Mouse (Mus musculus) heart, embryonic 15.5 days (tissue): Measurements from ENCODE around the gene Sltm. TPM values are rescaled to one million over a fixed set of nuclear protein-coding genes. Genes with fewer than 3 reads are reported as not detected.
"Not testable (repeated sequence)": the region's sequence is repeated elsewhere in the genome, so short reads cannot be mapped to it uniquely, and the experiment has no call there.

Source experiments
- ATAC-seq: fragments of 200-750 bp; cut with Nextera tagmentation; replicated peaks from 2 replicates; pipeline ENCODE4 v1.8.0; 2017; ENCODE audit warnings: low read depth, moderate TSS enrichment; ENCODE audit not compliant: insufficient number of reproducible peaks, insufficient read depth, low FRiP score
- H3K27ac ChIP-seq: fragments of 300-500 bp; sonication (generic); 2 replicates; pipeline ENCODE4 v1.5.1; 2015; ENCODE audit warnings: mild to moderate bottlenecking, inconsistent platforms
- H3K27me3 ChIP-seq: fragments of 300-500 bp; sonication (generic); 2 replicates; pipeline ENCODE4 v1.6.1; 2015; ENCODE audit warnings: inconsistent platforms
- H3K36me3 ChIP-seq: fragments of 300-500 bp; sonication (generic); 2 replicates; pipeline ENCODE4 v1.6.1; 2015; ENCODE audit warnings: mild to moderate bottlenecking, inconsistent platforms
- H3K4me1 ChIP-seq: fragments of 300-500 bp; sonication (generic); replicated peaks from 2 replicates; pipeline ENCODE4 v1.6.1; 2015; ENCODE audit warnings: inconsistent platforms
- H3K4me2 ChIP-seq: fragments of 300-500 bp; sonication (generic); 2 replicates; pipeline ENCODE4 v1.6.1; 2015; ENCODE audit warnings: inconsistent platforms, mild to moderate bottlenecking, moderate library complexity
- H3K4me3 ChIP-seq: fragments of 300-500 bp; sonication (generic); 2 replicates; pipeline ENCODE4 v1.5.1; 2015; ENCODE audit warnings: mild to moderate bottlenecking, inconsistent platforms
- H3K9ac ChIP-seq: fragments of 300-500 bp; sonication (generic); 2 replicates; pipeline ENCODE4 v1.6.1; 2015; ENCODE audit warnings: mild to moderate bottlenecking, inconsistent platforms
- H3K9me3 ChIP-seq: fragments of 300-500 bp; sonication (generic); replicated peaks from 2 replicates; pipeline ENCODE4 v1.6.1; 2016; ENCODE audit warnings: inconsistent platforms
- WGBS: fragments of 180-500 bp; shearing (Covaris S2); methylation state at CpG from one replicate; pipeline ENCODE4 v1.1.7; 2015; ENCODE audit warnings: mixed read lengths; 5-methylcytosine and 5-hydroxymethylcytosine counted together
- polyA plus RNA-seq: library from polyadenylated mRNA; unstranded; fragments of >200 nt; fragmentation: Nextera tagmentation; extraction: Ambion mirVana; gene quantifications from 2 replicates; pipeline ENCODE4 v1.2.1, GENCODE M21; 2015

Gene Sltm
- polyA plus RNA-seq, 1 experiment from 2014 or later: 32.7 TPM

DNA sequence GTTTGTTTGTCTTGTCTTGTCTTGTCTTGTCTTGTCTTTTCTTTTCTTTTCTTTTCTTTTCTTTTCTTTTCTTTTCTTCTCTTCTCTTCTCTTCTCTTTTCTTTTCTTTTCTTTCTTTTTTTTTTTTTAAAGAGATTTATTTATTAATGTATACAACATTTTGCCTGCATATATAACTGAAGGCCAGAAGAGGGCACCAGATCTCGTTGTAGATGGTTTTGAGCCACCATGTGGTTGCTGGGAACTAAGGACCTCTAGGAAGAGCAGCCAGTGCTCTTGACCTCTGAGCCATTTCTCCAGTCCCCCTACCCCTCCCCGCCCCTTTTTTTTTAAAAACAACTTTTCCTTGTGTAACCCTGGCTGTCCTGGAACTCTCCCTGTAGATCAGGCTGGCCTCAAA, 9.7 kb downstream of the Sltm start:
- not testable (repeated sequence) for H3K4me3 ChIP-seq, H3K27ac ChIP-seq, H3K27me3 ChIP-seq, ATAC-seq, H3K9me3 ChIP-seq, H3K4me2 ChIP-seq, H3K4me1 ChIP-seq, H3K9ac ChIP-seq
- WGBS: 91% methylated on average over 2 of the region's 2 CpGs
- peaks cover 10% of the 10 kb centered on the region for H3K36me3 ChIP-seq

GRCm38 (mm10) chr9:70555431-70555830, 12.9 kb downstream of the Sltm start:
- no peak overlapping the region for H3K4me3 ChIP-seq
- peaks cover 10% of the 10 kb centered on the region for H3K36me3 ChIP-seq
- no peaks in the 10 kb centered on the region for H3K4me1 ChIP-seq
- H3K9me3 ChIP-seq: no peaks in the 10 kb centered on the region; the same call in 1 of the 2 replicates
- H3K27me3 ChIP-seq: no peaks in the 10 kb centered on the region
- no peak overlapping the region for H3K27ac ChIP-seq
- no peak for ATAC-seq
- H3K4me2 ChIP-seq: no peak overlapping the region
- H3K9ac ChIP-seq: no peak overlapping the region

DNA sequence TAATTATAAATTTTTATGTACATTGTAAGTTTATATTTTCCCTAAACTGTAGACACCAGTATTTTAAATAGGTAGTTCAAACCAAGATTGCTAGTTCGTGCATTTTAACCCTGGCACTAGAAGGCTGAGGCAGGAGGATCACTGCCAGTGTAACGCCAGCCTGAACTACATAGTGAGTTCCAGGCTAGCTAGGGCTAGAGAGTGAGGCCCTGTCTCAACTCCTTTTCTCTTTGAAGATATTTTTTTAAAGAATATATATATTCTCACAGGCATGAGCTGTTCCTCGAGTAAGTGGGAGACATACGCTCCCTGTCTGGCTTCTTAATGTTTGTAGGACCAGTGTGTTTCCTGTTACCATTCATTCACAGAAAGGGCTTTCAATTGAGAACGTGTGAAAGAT, 14.2 kb downstream of the Sltm start:
- peaks cover 10% of the 10 kb centered on the region for H3K36me3 ChIP-seq
- no peaks in the 10 kb centered on the region; the same call in 1 of the 2 replicates for H3K9me3 ChIP-seq
- no peak overlapping the region for H3K9ac ChIP-seq
- no peak overlapping the region for H3K4me3 ChIP-seq
- H3K27me3 ChIP-seq: no peaks in the 10 kb centered on the region
- no peaks in the 10 kb centered on the region for H3K4me1 ChIP-seq
- H3K27ac ChIP-seq: no peak overlapping the region
- H3K4me2 ChIP-seq: no peak overlapping the region
- 85% methylated on average over 5 of the region's 5 CpGs for WGBS
- no peak for ATAC-seq

- Histone ChIP-seq H3K4me3 (no peak overlapping the region), H3K27me3 (no peaks in the 10 kb centered on the region), H3K4me2 (no peak overlapping the region), H3K27ac (no peak overlapping the region), H3K9ac (no peak overlapping the region), H3K9me3 (no peaks in the 10 kb centered on the region), H3K4me1 (peaks cover 9% of the 10 kb centered on the region; the same call in 1 of the 2 replicates), H3K36me3 (no peaks in the 10 kb centered on the region; the same call in 1 of the 2 replicates)
- 84% methylated on average over 3 of the region's 3 CpGs for WGBS
- ATAC-seq: no peak
Observed at GRCm38 (mm10) chr9:70562825-70563224, 20.3 kb downstream of the Sltm start.

DNA sequence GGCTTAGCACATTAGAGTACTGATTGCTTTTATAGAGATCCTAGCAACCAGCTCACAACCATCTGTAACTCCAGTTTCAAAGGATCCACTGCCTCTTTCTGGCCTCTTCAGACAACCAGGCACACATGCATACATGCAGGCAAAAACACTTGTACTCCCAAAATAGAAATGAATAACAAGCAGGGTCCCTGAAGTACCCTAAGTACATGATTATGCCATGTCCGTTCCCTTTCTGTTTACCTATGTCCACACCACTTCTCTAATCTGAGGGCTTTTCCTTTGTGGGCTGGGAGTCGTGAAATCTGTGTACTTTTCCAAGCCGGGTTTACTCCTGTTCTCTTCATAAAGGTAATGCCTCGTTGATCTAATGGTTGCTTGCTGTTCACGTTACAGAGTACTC, 25.1 kb downstream of the Sltm start:
- 46% methylated on average over 5 of the region's 5 CpGs for WGBS
- Histone ChIP-seq H3K4me3 (no peak overlapping the region), H3K9ac (no peak overlapping the region), H3K4me2 (peak overlapping the region; percentile 31; the same call in 1 of the 2 replicates), H3K9me3 (no peaks in the 10 kb centered on the region), H3K27ac (peak overlapping the region; percentile 80), H3K27me3 (no peaks in the 10 kb centered on the region), H3K4me1 (peaks cover 18% of the 10 kb centered on the region), H3K36me3 (peaks cover 2% of the 10 kb centered on the region; the same call in 1 of the 2 replicates)
- ATAC-seq: 0 out of 2 replicates have a peak, but pooled peaks have one; percentile 47

GRCm38 (mm10) chr9:70570351-70570750, 27.8 kb downstream of the Sltm start:
- Histone ChIP-seq H3K9ac (no peak overlapping the region), H3K36me3 (peaks cover 20% of the 10 kb centered on the region; the same call in 1 of the 2 replicates), H3K4me2 (no peak overlapping the region), H3K27me3 (no peaks in the 10 kb centered on the region), H3K4me1 (peaks cover 18% of the 10 kb centered on the region), H3K9me3 (no peaks in the 10 kb centered on the region), H3K4me3 (no peak overlapping the region), H3K27ac (peak overlapping the region; percentile 12; the same call in 1 of the 2 replicates)
- WGBS: 56% methylated on average over 8 of the region's 8 CpGs
- no peak for ATAC-seq

DNA sequence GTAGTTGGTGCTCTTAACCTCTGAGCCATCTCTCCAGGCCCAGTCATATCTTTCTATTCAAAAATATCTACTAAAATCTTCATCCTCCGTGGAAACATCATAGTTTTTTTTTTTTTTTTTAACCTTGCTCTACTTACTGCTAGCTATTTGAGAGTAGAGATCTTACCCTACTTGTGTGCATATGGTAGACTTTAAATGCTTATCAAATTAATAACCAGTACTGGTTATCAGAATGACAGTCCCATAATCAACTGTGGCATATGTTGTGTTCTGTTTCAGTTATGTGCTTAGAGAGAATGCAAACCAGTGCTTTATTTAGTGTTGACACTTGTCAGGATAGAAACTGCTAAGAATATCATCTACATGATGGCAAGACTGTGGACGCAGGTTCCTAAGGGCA, 35.6 kb downstream of the Sltm start:
- Histone ChIP-seq H3K4me2 (no peak overlapping the region), H3K4me3 (no peak overlapping the region), H3K27ac (no peak overlapping the region), H3K36me3 (peaks cover 53% of the 10 kb centered on the region), H3K9ac (no peak overlapping the region), H3K27me3 (no peaks in the 10 kb centered on the region), H3K9me3 (no peaks in the 10 kb centered on the region), H3K4me1 (no peaks in the 10 kb centered on the region)
- 87% methylated on average over 2 of the region's 2 CpGs for WGBS
- no peak for ATAC-seq

DNA sequence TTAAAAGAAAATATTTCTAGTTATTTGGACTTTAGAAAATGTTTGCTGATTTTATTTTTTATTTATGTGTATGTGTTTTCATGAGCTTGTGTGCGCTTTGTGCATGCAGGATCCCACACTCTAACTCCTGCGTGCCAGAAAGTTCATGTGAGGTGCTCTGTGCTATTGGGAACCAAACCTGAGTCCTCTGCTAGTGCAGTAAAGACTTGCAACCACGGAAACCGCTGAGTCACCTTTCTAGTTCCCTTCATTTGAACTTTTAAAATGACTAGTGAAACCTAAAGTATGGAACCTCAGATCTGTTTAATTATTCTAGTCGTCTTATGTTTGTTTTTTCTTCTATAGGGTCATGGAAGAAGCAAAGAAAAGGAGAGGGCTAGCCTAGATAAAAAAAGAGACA, 38.4 kb downstream of the Sltm start:
- Histone ChIP-seq H3K4me2 (no peak overlapping the region), H3K27me3 (no peaks in the 10 kb centered on the region), H3K9me3 (no peaks in the 10 kb centered on the region), H3K27ac (no peak overlapping the region), H3K4me3 (no peak overlapping the region), H3K4me1 (no peaks in the 10 kb centered on the region), H3K36me3 (peaks cover 51% of the 10 kb centered on the region), H3K9ac (no peak overlapping the region)
- no peak for ATAC-seq
- 87% methylated on average over 5 of the region's 5 CpGs for WGBS

DNA sequence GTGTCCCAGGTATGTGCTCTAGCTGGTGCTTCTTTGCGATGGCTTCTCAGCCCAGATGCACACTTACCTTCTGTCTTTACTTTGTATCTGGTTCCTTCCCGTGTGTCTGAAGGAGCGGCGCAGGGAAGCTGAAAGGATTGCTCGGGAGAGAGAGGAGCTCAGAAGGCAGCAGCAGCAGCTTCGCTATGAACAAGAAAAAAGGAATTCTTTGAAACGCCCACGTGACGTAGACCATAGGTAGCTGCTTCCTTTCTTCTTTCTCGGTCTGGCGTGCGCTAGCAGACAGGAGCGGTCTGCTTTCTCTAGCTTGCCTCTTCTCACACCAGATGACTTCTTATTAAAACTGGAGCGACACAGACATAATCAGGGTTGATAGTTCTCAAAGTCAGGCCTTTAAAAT, 42.1 kb downstream of the Sltm start:
- H3K4me3 ChIP-seq: no peak overlapping the region
- H3K4me1 ChIP-seq: no peaks in the 10 kb centered on the region
- no peaks in the 10 kb centered on the region for H3K27me3 ChIP-seq
- H3K9me3 ChIP-seq: no peaks in the 10 kb centered on the region
- WGBS: 86% methylated on average over 14 of the region's 14 CpGs
- ATAC-seq: no peak
- no peak overlapping the region for H3K27ac ChIP-seq
- no peak overlapping the region for H3K9ac ChIP-seq
- no peak overlapping the region for H3K4me2 ChIP-seq
- H3K36me3 ChIP-seq: peaks cover 76% of the 10 kb centered on the region

GRCm38 (mm10) chr9:70585172-70585571, 42.6 kb downstream of the Sltm start:
- Histone ChIP-seq H3K27me3 (no peaks in the 10 kb centered on the region), H3K9me3 (no peaks in the 10 kb centered on the region), H3K4me3 (no peak overlapping the region), H3K27ac (no peak overlapping the region), H3K4me2 (no peak overlapping the region), H3K4me1 (no peaks in the 10 kb centered on the region), H3K36me3 (peaks cover 75% of the 10 kb centered on the region), H3K9ac (no peak overlapping the region)
- WGBS: 71% methylated on average over 5 of the region's 5 CpGs
- ATAC-seq: no peak

- H3K4me3 ChIP-seq: no peak overlapping the region
- H3K4me2 ChIP-seq: no peak overlapping the region
- H3K9me3 ChIP-seq: no peaks in the 10 kb centered on the region
- H3K27me3 ChIP-seq: no peaks in the 10 kb centered on the region
- no peak for ATAC-seq
- H3K36me3 ChIP-seq: peaks cover 74% of the 10 kb centered on the region
- 93% methylated on average over 5 of the region's 5 CpGs for WGBS
- no peaks in the 10 kb centered on the region for H3K4me1 ChIP-seq
- no peak overlapping the region for H3K27ac ChIP-seq
- no peak overlapping the region for H3K9ac ChIP-seq
Observed at GRCm38 (mm10) chr9:70587171-70587570, 44.6 kb downstream of the Sltm start.

DNA sequence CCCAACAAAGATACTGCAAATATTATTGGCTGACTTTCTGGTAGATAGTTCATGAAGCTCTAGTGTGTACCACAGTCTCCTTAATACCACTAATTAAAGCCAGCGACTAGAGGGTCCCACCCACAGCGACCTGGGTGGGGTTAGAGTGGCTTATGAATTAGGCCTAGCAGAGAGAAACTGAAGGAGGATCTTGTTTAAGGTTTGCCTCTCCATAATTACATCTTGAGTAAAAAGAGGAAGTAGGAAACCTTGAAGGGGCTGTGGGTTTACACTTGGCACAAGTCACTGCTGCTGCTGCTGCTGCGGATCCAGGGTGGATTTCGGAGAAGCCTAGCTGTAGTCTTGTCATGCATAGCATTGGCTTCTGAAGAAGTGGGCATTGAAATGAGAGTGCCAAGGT, 48.2 kb downstream of the Sltm start:
- Histone ChIP-seq H3K4me2 (no peak overlapping the region), H3K9ac (no peak overlapping the region), H3K4me1 (no peaks in the 10 kb centered on the region), H3K9me3 (no peaks in the 10 kb centered on the region), H3K27me3 (no peaks in the 10 kb centered on the region), H3K27ac (no peak overlapping the region), H3K36me3 (peaks cover 77% of the 10 kb centered on the region), H3K4me3 (no peak overlapping the region)
- ATAC-seq: no peak
- 89% methylated on average over 4 of the region's 4 CpGs for WGBS
